Mouse (Mus musculus): Measurements from ENCODE around the gene Cnga1. TPM values are rescaled to one million over a fixed set of nuclear protein-coding genes. Genes with fewer than 3 reads are reported as not detected.
A peak's percentile ranks its signal among the peaks of the same experiment; 100 is the strongest.

The Cnga1 gene
- polyA plus RNA-seq, 1 experiment from 2014 or later = not detected

GRCm38 (mm10) chr5:72647418-72647907 is 3.4 kb upstream of the Cnga1 start, which contains the start of gene Nipal1:
TSS of gene Nipal1 (plus strand) at chr5:72647795.
- peak within 1 kb of the TSS; percentile 89 for H3K4me2 ChIP-seq (replicated peaks; ENCODE audit: low read depth, low read length)
- H3K27me3 ChIP-seq (ENCODE audit: control insufficient read depth, insufficient read depth, low read length) = 0 out of 2 replicates have a peak, but pooled peaks cover 5% of the 10 kb centered on the region
- H3K4me3 ChIP-seq (ENCODE audit: low read length) = peak within 1 kb of the TSS; percentile 51
- H3K36me3 ChIP-seq (ENCODE audit: control insufficient read depth, insufficient read depth, low read length) = no peaks in the 10 kb centered on the region
- no peaks in the 10 kb centered on the region for H3K9me3 ChIP-seq (ENCODE audit: control insufficient read depth, low read length)
- 1% methylated on average over 25 of the region's 25 CpGs for WGBS
- H3K9ac ChIP-seq (ENCODE audit: low read depth, low read length) = peak within 1 kb of the TSS; percentile 14; the same call in 1 of the 2 replicates
- ATAC-seq (ENCODE audit: low FRiP score, low TSS enrichment) = peak; percentile 96
- H3K4me1 ChIP-seq (ENCODE audit: control insufficient read depth, insufficient read depth, low read length) = peaks cover 5% of the 10 kb centered on the region; the same call in 1 of the 2 replicates
- no peak within 1 kb of the TSS for H3K27ac ChIP-seq (ENCODE audit: low read depth, low read length)

GRCm38 (mm10) chr5:72646996-72647395 is 2.9 kb upstream of the Cnga1 start:
- no peaks in the 10 kb centered on the region for H3K36me3 ChIP-seq (ENCODE audit: control insufficient read depth, insufficient read depth, low read length)
- 27% methylated on average over 10 of the region's 10 CpGs for WGBS
- no peak overlapping the region for H3K9ac ChIP-seq (ENCODE audit: low read depth, low read length)
- H3K4me1 ChIP-seq (ENCODE audit: control insufficient read depth, insufficient read depth, low read length) = peaks cover 5% of the 10 kb centered on the region; the same call in 1 of the 2 replicates
- no peaks in the 10 kb centered on the region for H3K9me3 ChIP-seq (ENCODE audit: control insufficient read depth, low read length)
- no peak overlapping the region for H3K27ac ChIP-seq (ENCODE audit: low read depth, low read length)
- peak; percentile 5; the same call in 1 of the 2 replicates for ATAC-seq (ENCODE audit: low FRiP score, low TSS enrichment)
- 0 out of 2 replicates have a peak, but pooled peaks cover 5% of the 10 kb centered on the region for H3K27me3 ChIP-seq (ENCODE audit: control insufficient read depth, insufficient read depth, low read length)
- peak overlapping the region; percentile 89 for H3K4me2 ChIP-seq (replicated peaks; ENCODE audit: low read depth, low read length)
- H3K4me3 ChIP-seq (ENCODE audit: low read length) = peak overlapping the region; percentile 51

DNA sequence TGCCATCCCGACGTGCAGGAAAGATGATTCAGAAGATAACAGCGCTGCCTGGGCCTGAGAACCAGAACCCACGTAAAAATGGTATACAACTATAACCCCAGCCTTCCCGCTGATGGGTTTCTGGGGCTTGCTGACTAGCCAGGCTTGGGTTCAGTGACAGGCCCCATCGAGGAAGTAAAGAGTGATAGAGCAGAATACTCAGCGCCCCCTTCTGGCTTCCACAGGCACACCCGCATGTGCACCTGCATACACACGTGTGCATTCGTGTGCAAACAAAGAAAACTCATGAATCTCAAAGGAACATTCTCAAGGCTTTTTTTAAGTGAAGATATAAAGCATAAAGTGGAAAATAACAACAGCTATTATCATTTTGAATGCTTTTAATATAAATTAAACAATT is 2.1 kb upstream of the Cnga1 start:
- WGBS = 31% methylated on average over 10 of the region's 10 CpGs

GRCm38 (mm10) chr5:72643655-72644054 is 420 bp downstream of the Cnga1 start:
- Histone ChIP-seq H3K4me1 (ENCODE audit: control insufficient read depth, insufficient read depth, low read length) (peaks cover 5% of the 10 kb centered on the region; the same call in 1 of the 2 replicates), H3K27me3 (ENCODE audit: control insufficient read depth, insufficient read depth, low read length) (0 out of 2 replicates have a peak, but pooled peaks cover 5% of the 10 kb centered on the region), H3K4me3 (ENCODE audit: low read length) (no peak overlapping the region), H3K9ac (ENCODE audit: low read depth, low read length) (no peak overlapping the region), H3K36me3 (ENCODE audit: control insufficient read depth, insufficient read depth, low read length) (no peaks in the 10 kb centered on the region), H3K9me3 (ENCODE audit: control insufficient read depth, low read length) (no peaks in the 10 kb centered on the region), H3K4me2 (replicated peaks; ENCODE audit: low read depth, low read length) (no peak overlapping the region), H3K27ac (ENCODE audit: low read depth, low read length) (no peak overlapping the region)
- WGBS = 70% methylated on average over 7 of the region's 7 CpGs
- no peak for ATAC-seq (ENCODE audit: low FRiP score, low TSS enrichment)

More for the DNA sequence above, 2.1 kb upstream of the Cnga1 start:
- H3K4me2 ChIP-seq (replicated peaks; ENCODE audit: low read depth, low read length) = no peak overlapping the region
- H3K27me3 ChIP-seq (ENCODE audit: control insufficient read depth, insufficient read depth, low read length) = 0 out of 2 replicates have a peak, but pooled peaks cover 5% of the 10 kb centered on the region
- H3K36me3 ChIP-seq (ENCODE audit: control insufficient read depth, insufficient read depth, low read length) = no peaks in the 10 kb centered on the region
- no peak overlapping the region for H3K9ac ChIP-seq (ENCODE audit: low read depth, low read length)
- H3K4me3 ChIP-seq (ENCODE audit: low read length) = no peak overlapping the region
- peaks cover 5% of the 10 kb centered on the region; the same call in 1 of the 2 replicates for H3K4me1 ChIP-seq (ENCODE audit: control insufficient read depth, insufficient read depth, low read length)
- H3K27ac ChIP-seq (ENCODE audit: low read depth, low read length) = no peak overlapping the region
- ATAC-seq (ENCODE audit: low FRiP score, low TSS enrichment) = no peak
- H3K9me3 ChIP-seq (ENCODE audit: control insufficient read depth, low read length) = no peaks in the 10 kb centered on the region

- 89% methylated on average over 1 of the region's 1 CpGs for WGBS
- no peak for ATAC-seq (ENCODE audit: low FRiP score, low TSS enrichment)
- Histone ChIP-seq H3K4me1 (ENCODE audit: control insufficient read depth, insufficient read depth, low read length) (no peaks in the 10 kb centered on the region), H3K4me2 (replicated peaks; ENCODE audit: low read depth, low read length) (no peak overlapping the region), H3K9me3 (ENCODE audit: control insufficient read depth, low read length) (no peaks in the 10 kb centered on the region), H3K9ac (ENCODE audit: low read depth, low read length) (no peak overlapping the region), H3K36me3 (ENCODE audit: control insufficient read depth, insufficient read depth, low read length) (no peaks in the 10 kb centered on the region), H3K27me3 (ENCODE audit: control insufficient read depth, insufficient read depth, low read length) (no peaks in the 10 kb centered on the region), H3K4me3 (ENCODE audit: low read length) (no peak overlapping the region), H3K27ac (ENCODE audit: low read depth, low read length) (no peak overlapping the region)
Observed at GRCm38 (mm10) chr5:72640072-72640471, 4.0 kb downstream of the Cnga1 start.

DNA sequence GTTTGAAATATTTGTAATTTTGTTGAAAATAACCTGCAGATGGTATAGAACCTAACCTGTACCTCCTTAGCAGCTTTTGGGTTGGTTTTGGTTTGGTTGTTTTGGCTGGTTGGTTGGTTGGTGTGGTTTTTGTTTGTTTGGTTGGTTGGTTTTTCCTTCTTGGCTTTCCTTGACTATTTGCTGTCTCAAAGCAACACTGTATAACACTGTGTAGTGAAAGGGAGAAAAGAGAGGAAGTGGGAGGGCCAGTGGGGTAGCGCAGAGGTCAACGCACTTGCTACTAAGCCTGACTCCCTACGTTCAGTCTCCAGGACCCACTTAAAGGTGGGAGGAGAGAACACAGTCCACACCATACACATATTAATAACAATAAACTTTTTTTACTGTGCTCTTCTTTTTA is 7.5 kb downstream of the Cnga1 start:
- H3K9me3 ChIP-seq (ENCODE audit: control insufficient read depth, low read length) = no peaks in the 10 kb centered on the region
- H3K9ac ChIP-seq (ENCODE audit: low read depth, low read length) = no peak overlapping the region
- H3K27ac ChIP-seq (ENCODE audit: low read depth, low read length) = no peak overlapping the region
- H3K27me3 ChIP-seq (ENCODE audit: control insufficient read depth, insufficient read depth, low read length) = no peaks in the 10 kb centered on the region
- no peak for ATAC-seq (ENCODE audit: low FRiP score, low TSS enrichment)
- H3K4me3 ChIP-seq (ENCODE audit: low read length) = no peak overlapping the region
- 55% methylated on average over 3 of the region's 3 CpGs for WGBS
- no peaks in the 10 kb centered on the region for H3K36me3 ChIP-seq (ENCODE audit: control insufficient read depth, insufficient read depth, low read length)
- no peaks in the 10 kb centered on the region for H3K4me1 ChIP-seq (ENCODE audit: control insufficient read depth, insufficient read depth, low read length)
- H3K4me2 ChIP-seq (replicated peaks; ENCODE audit: low read depth, low read length) = no peak overlapping the region

DNA sequence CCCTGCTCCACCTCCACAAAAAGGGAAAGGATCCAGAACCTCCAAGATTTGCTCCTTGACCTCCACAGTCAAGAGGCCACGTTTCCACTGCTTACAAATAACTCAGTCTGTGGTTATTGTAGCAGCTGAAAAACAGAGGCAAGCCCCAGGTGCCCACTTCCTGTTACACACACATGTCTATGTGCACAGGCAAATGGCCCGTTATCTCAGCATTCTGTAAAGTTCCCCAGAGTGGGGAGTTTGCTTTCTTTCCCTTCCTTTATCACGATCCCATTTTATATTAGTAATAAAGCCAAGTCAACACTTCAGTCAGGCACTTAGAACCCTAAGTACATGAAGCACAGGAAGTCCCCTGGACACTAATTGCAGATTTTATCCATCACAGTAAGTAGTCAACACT is 8.0 kb downstream of the Cnga1 start:
- WGBS = 58% methylated on average over 3 of the region's 3 CpGs
- H3K4me2 ChIP-seq (replicated peaks; ENCODE audit: low read depth, low read length) = no peak overlapping the region
- no peak for ATAC-seq (ENCODE audit: low FRiP score, low TSS enrichment)

GRCm38 (mm10) chr5:72634791-72635271 is 9.2 kb downstream of the Cnga1 start:
- Histone ChIP-seq H3K4me1 (ENCODE audit: control insufficient read depth, insufficient read depth, low read length) (no peaks in the 10 kb centered on the region), H3K4me3 (ENCODE audit: low read length) (no peak overlapping the region), H3K9me3 (ENCODE audit: control insufficient read depth, low read length) (no peaks in the 10 kb centered on the region), H3K9ac (ENCODE audit: low read depth, low read length) (no peak overlapping the region), H3K27ac (ENCODE audit: low read depth, low read length) (no peak overlapping the region), H3K4me2 (replicated peaks; ENCODE audit: low read depth, low read length) (no peak overlapping the region), H3K27me3 (ENCODE audit: control insufficient read depth, insufficient read depth, low read length) (no peaks in the 10 kb centered on the region), H3K36me3 (ENCODE audit: control insufficient read depth, insufficient read depth, low read length) (no peaks in the 10 kb centered on the region)
- 83% methylated on average over 9 of the region's 9 CpGs for WGBS
- no peak for ATAC-seq (ENCODE audit: low FRiP score, low TSS enrichment)

More for the DNA sequence above, 8.0 kb downstream of the Cnga1 start:
- no peaks in the 10 kb centered on the region for H3K36me3 ChIP-seq (ENCODE audit: control insufficient read depth, insufficient read depth, low read length)
- no peaks in the 10 kb centered on the region for H3K9me3 ChIP-seq (ENCODE audit: control insufficient read depth, low read length)
- H3K27ac ChIP-seq (ENCODE audit: low read depth, low read length) = no peak overlapping the region
- H3K4me3 ChIP-seq (ENCODE audit: low read length) = no peak overlapping the region
- H3K9ac ChIP-seq (ENCODE audit: low read depth, low read length) = no peak overlapping the region
- H3K27me3 ChIP-seq (ENCODE audit: control insufficient read depth, insufficient read depth, low read length) = no peaks in the 10 kb centered on the region
- no peaks in the 10 kb centered on the region for H3K4me1 ChIP-seq (ENCODE audit: control insufficient read depth, insufficient read depth, low read length)

DNA sequence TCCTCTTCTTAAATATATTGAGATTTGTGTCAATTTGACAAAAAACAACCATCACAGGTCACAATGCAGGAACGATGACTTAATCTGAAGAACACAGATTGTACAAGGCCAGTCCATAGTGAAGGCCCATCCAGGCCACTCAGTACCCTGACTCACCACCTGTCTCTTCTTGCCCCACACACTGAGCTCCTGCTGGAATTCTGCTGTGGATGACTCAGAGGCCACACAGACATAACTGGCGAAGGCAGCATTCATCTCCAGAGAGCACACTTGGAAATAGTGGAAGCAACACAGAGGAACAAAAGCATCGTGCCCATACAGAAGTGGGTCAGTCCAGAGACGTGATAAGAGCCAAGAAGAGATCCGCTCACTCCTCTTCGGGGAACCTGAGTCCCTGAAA is 14.0 kb downstream of the Cnga1 start:
- no peak overlapping the region for H3K4me2 ChIP-seq (replicated peaks; ENCODE audit: low read depth, low read length)
- ATAC-seq (ENCODE audit: low FRiP score, low TSS enrichment) = no peak
- H3K27ac ChIP-seq (ENCODE audit: low read depth, low read length) = no peak overlapping the region
- no peaks in the 10 kb centered on the region for H3K36me3 ChIP-seq (ENCODE audit: control insufficient read depth, insufficient read depth, low read length)
- H3K4me1 ChIP-seq (ENCODE audit: control insufficient read depth, insufficient read depth, low read length) = no peaks in the 10 kb centered on the region
- no peaks in the 10 kb centered on the region for H3K9me3 ChIP-seq (ENCODE audit: control insufficient read depth, low read length)
- no peaks in the 10 kb centered on the region for H3K27me3 ChIP-seq (ENCODE audit: control insufficient read depth, insufficient read depth, low read length)
- no peak overlapping the region for H3K4me3 ChIP-seq (ENCODE audit: low read length)
- no peak overlapping the region for H3K9ac ChIP-seq (ENCODE audit: low read depth, low read length)
- WGBS = 89% methylated on average over 6 of the region's 6 CpGs
